Mouse (Mus musculus): ENCODE measurements around the gene Kif28. TPM values are rescaled to one million over a fixed set of nuclear protein-coding genes. Genes with fewer than 3 reads are reported as not detected.

The Kif28 gene
- polyA plus RNA-seq (2012) = not detected in 2 replicates

GRCm38 (mm10) chr1:179745171-179745570 is at the start of gene Kif28:
Kif28 (minus strand) TSS chr1:179745271.
- no peak for TF ChIP-seq GATA1 (IDR thresholded peaks at IDR 0.05; ENCODE audit: low read length)

DNA sequence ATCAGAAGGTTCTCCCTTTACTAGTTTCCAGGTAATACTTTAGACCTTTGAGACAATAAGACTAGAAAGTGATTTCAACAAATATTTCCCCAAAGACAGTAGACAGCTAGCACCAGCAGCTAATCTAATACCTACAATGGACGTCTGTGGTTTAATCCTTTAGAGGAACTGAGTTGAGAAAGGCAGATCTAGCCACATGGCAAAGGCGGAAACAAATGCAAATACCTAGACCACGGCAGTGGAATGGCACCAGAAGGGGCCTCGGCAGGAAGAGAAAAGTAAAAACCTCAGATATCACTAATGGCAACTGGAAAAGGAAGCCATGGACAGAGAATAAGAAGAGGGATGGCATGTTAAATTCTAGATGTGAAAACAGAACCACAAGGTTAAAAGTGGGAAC is 42.2 kb upstream of the Kif28 start:
- TF ChIP-seq GATA1 (IDR thresholded peaks at IDR 0.05; ENCODE audit: low read length) = no peak

GRCm38 (mm10) chr1:179785502-179785901 is 40.4 kb upstream of the Kif28 start:
- TF ChIP-seq GATA1 (IDR thresholded peaks at IDR 0.05; ENCODE audit: low read length) = no peak

GRCm38 (mm10) chr1:179784098-179784497 is 39.0 kb upstream of the Kif28 start:
- TF ChIP-seq GATA1 (IDR thresholded peaks at IDR 0.05; ENCODE audit: low read length) = no peak

DNA sequence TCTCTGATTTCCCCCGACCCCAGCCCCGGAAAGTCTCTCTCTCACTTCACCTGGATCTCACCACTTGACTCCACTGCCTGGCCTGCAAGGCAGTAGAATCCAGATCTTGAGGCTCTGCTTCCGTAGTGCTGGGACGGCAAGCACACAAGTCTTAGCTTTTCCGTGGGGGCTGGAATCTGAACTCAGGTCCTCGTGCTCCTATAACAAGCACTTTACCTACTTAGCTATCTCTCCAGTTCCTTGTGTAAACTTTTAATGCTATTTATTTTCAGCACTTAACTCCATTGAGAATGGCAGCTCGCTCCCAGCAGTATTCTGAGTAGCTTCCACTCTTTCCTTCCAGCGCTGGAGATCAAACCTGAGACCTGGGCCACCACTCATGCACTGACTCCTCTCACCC is 31.8 kb upstream of the Kif28 start:
- no peak for TF ChIP-seq GATA1 (IDR thresholded peaks at IDR 0.05; ENCODE audit: low read length)

DNA sequence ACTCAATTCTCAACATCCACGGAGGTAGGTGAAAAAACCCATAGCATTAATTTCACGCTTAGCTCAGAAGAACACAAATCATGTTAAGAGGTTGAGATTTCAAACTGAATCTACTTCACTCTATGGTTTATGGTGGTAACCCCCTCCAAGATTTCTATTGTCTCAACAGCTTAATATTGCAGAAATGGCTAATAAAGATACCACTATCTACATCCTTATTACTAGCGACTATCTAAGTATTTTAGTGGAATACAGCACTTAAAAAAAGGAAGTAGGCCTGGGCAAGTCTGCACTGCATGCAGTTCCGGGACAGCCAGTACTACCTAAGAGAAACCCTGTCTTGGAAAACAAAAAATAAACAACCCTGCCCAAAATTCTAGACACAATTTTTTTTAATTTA is 15.5 kb upstream of the Kif28 start:
- TF ChIP-seq GATA1 (IDR thresholded peaks at IDR 0.05; ENCODE audit: low read length) = no peak

GRCm38 (mm10) chr1:179760086-179760485 is 15.0 kb upstream of the Kif28 start:
- TF ChIP-seq GATA1 (IDR thresholded peaks at IDR 0.05; ENCODE audit: low read length) = no peak

DNA sequence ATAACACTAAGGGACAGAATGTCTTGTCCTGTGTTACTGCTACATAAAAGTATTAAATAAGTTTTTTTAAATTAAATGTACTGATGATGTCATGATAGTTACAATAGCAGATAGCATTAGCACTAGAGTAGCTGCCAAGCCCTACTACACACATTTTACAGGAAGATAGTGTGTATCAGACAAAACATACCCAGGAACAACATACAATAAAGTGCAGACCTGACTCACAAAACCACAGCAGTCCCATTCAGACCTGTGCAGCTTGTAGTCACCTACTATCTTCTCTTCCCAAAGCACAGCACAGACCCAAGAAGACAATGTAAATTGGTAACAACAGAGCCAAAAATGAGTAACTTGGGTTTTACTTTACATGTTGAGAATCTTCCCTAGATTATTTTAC is 11.4 kb upstream of the Kif28 start:
- TF ChIP-seq GATA1 (IDR thresholded peaks at IDR 0.05; ENCODE audit: low read length) = no peak

GRCm38 (mm10) chr1:179753006-179753405 is 7.9 kb upstream of the Kif28 start:
- TF ChIP-seq GATA1 (IDR thresholded peaks at IDR 0.05; ENCODE audit: low read length) = no peak

DNA sequence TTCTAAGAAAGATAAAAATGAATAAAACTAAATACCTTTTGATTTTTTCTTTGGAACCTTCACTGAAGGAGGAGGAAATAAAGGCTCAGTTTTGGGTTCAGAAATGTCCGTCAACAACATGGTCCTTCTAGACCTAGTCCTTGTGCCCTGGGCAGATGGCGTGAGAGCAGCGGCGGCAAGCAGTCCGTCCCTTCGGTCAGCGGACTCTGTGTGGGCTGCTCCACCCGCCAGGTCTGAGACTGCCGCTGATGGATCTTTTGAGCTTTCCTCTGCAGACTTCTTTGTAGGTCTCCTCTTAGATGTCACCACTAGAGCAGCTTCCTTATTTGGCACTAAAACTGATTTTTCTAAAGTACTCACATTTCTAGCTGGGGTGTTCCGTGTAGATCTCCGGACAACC is 7.2 kb upstream of the Kif28 start:
- TF ChIP-seq GATA1 (IDR thresholded peaks at IDR 0.05; ENCODE audit: low read length) = no peak

DNA sequence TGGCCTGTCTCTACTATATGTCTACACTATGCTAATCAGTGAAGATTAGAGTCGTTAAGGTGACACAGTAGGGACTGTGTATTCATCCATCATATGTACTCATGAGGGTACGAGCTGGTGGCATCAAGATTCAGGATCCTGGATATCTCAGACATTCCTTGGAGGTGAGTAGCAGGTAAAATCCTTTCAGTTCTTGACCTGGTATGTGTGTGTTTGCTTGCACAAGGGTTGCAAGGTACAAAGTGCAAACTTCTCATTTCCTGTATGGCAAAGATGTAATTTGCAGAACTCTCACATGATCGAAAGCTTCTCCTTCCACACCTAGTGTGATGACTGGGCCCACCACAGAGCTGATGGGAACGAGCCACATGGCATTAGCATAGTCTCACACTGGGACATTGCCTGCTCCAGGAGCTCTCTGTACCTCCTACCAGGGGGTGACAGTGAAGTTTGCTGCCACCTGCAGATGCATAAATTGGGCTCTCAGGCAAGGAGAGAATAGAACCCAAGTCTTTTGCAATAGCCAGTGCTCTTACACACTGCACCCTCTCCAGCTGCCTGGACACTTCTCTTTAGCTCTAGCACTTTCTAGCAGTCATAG is 1.4 kb downstream of the Kif28 start:
- TF ChIP-seq GATA1 (IDR thresholded peaks at IDR 0.05; ENCODE audit: low read length) = no peak

- no peak for TF ChIP-seq GATA1 (IDR thresholded peaks at IDR 0.05; ENCODE audit: low read length)
Observed at GRCm38 (mm10) chr1:179736483-179736882, 8.6 kb downstream of the Kif28 start.

- no peak for TF ChIP-seq GATA1 (IDR thresholded peaks at IDR 0.05; ENCODE audit: low read length)
Observed at GRCm38 (mm10) chr1:179734500-179735474, 10.3 kb downstream of the Kif28 start.

- TF ChIP-seq GATA1 (IDR thresholded peaks at IDR 0.05; ENCODE audit: low read length) = no peak
Observed at GRCm38 (mm10) chr1:179731391-179731790, 13.7 kb downstream of the Kif28 start.

GRCm38 (mm10) chr1:179728661-179729060 is 16.4 kb downstream of the Kif28 start:
- no peak for TF ChIP-seq GATA1 (IDR thresholded peaks at IDR 0.05; ENCODE audit: low read length)

GRCm38 (mm10) chr1:179722811-179723469 is 22.1 kb downstream of the Kif28 start:
- TF ChIP-seq GATA1 (IDR thresholded peaks at IDR 0.05; ENCODE audit: low read length) = no peak

All from G1E-ER4 (cell line).